Mouse (Mus musculus): ENCODE measurements around the gene Crtc3. TPM values are rescaled to one million over a fixed set of nuclear protein-coding genes. Genes with fewer than 3 reads are reported as not detected.

The Crtc3 gene
- polyA plus RNA-seq, 1 experiment from 2014 or later, result 14.3 TPM

- no peak overlapping the region for H3K4me2 ChIP-seq
- peaks cover 58% of the 10 kb centered on the region for H3K4me1 ChIP-seq (replicated peaks)
- no peak overlapping the region for H3K27ac ChIP-seq
- WGBS, result 77% methylated on average over 5 of the region's 5 CpGs
- no peak overlapping the region for H3K4me3 ChIP-seq
- H3K9me3 ChIP-seq, result no peaks in the 10 kb centered on the region
- no peak for ATAC-seq (ENCODE audit: low FRiP score)
- H3K36me3 ChIP-seq, result no peaks in the 10 kb centered on the region
- H3K27me3 ChIP-seq, result no peaks in the 10 kb centered on the region
- no peak overlapping the region for H3K9ac ChIP-seq
These were observed 52.8 kb downstream of the Crtc3 start for GRCm38 (mm10) chr7:80635866-80636265.

- H3K4me2 ChIP-seq, result no peak overlapping the region
- 69% methylated on average over 9 of the region's 9 CpGs for WGBS
- H3K4me3 ChIP-seq, result no peak overlapping the region
- H3K27ac ChIP-seq, result peak overlapping the region; percentile 25
- no peaks in the 10 kb centered on the region for H3K36me3 ChIP-seq
- no peaks in the 10 kb centered on the region for H3K9me3 ChIP-seq
- no peak for ATAC-seq (ENCODE audit: low FRiP score)
- no peaks in the 10 kb centered on the region for H3K27me3 ChIP-seq
- H3K4me1 ChIP-seq (replicated peaks), result peaks cover 49% of the 10 kb centered on the region
- no peak overlapping the region for H3K9ac ChIP-seq
These were observed 53.9 kb downstream of the Crtc3 start for GRCm38 (mm10) chr7:80634741-80635140.

- ATAC-seq (ENCODE audit: low FRiP score), result no peak
- Histone ChIP-seq H3K4me1 (replicated peaks) (peaks cover 55% of the 10 kb centered on the region), H3K27ac (no peak overlapping the region), H3K4me3 (no peak overlapping the region), H3K9ac (no peak overlapping the region), H3K4me2 (no peak overlapping the region), H3K27me3 (no peaks in the 10 kb centered on the region), H3K36me3 (peaks cover 2% of the 10 kb centered on the region), H3K9me3 (no peaks in the 10 kb centered on the region)
- WGBS, result 94% methylated on average over 2 of the region's 2 CpGs
These were observed 55.0 kb downstream of the Crtc3 start for GRCm38 (mm10) chr7:80633635-80634034.

GRCm38 (mm10) chr7:80631993-80632392, 56.7 kb downstream of the Crtc3 start:
- Histone ChIP-seq H3K4me2 (no peak overlapping the region), H3K4me3 (no peak overlapping the region), H3K9me3 (no peaks in the 10 kb centered on the region), H3K9ac (no peak overlapping the region), H3K27ac (no peak overlapping the region), H3K27me3 (no peaks in the 10 kb centered on the region), H3K4me1 (replicated peaks) (peaks cover 48% of the 10 kb centered on the region), H3K36me3 (peaks cover 9% of the 10 kb centered on the region)
- 74% methylated on average over 6 of the region's 6 CpGs for WGBS
- ATAC-seq (ENCODE audit: low FRiP score), result no peak

GRCm38 (mm10) chr7:80631405-80631804, 57.3 kb downstream of the Crtc3 start:
- Histone ChIP-seq H3K4me3 (no peak overlapping the region), H3K27ac (no peak overlapping the region), H3K27me3 (no peaks in the 10 kb centered on the region), H3K4me1 (replicated peaks) (peaks cover 42% of the 10 kb centered on the region), H3K9me3 (no peaks in the 10 kb centered on the region), H3K4me2 (no peak overlapping the region), H3K36me3 (peaks cover 9% of the 10 kb centered on the region), H3K9ac (no peak overlapping the region)
- 71% methylated on average over 3 of the region's 3 CpGs for WGBS
- no peak for ATAC-seq (ENCODE audit: low FRiP score)

GRCm38 (mm10) chr7:80629369-80629768, 59.3 kb downstream of the Crtc3 start:
- Histone ChIP-seq H3K4me1 (replicated peaks) (peaks cover 22% of the 10 kb centered on the region; the same call in 1 of the 2 replicates), H3K9ac (no peak overlapping the region), H3K27ac (no peak overlapping the region), H3K36me3 (peaks cover 9% of the 10 kb centered on the region), H3K9me3 (no peaks in the 10 kb centered on the region), H3K4me3 (no peak overlapping the region), H3K27me3 (no peaks in the 10 kb centered on the region), H3K4me2 (no peak overlapping the region)
- ATAC-seq (ENCODE audit: low FRiP score), result no peak
- 85% methylated on average over 12 of the region's 12 CpGs for WGBS

- H3K9ac ChIP-seq, result no peak overlapping the region
These were observed 59.9 kb downstream of the Crtc3 start for GRCm38 (mm10) chr7:80628708-80629183.

GRCm38 (mm10) chr7:80626943-80627342, 61.7 kb downstream of the Crtc3 start:
- H3K9ac ChIP-seq, result no peak overlapping the region
- WGBS, result 95% methylated on average over 5 of the region's 5 CpGs
- peaks cover 15% of the 10 kb centered on the region; the same call in 1 of the 2 replicates for H3K4me1 ChIP-seq (replicated peaks)
- H3K27me3 ChIP-seq, result no peaks in the 10 kb centered on the region
- H3K4me2 ChIP-seq, result no peak overlapping the region
- no peak for ATAC-seq (ENCODE audit: low FRiP score)
- no peak overlapping the region for H3K4me3 ChIP-seq
- no peaks in the 10 kb centered on the region for H3K9me3 ChIP-seq
- no peak overlapping the region for H3K27ac ChIP-seq
- peaks cover 13% of the 10 kb centered on the region for H3K36me3 ChIP-seq

More at GRCm38 (mm10) chr7:80628708-80629183, 59.9 kb downstream of the Crtc3 start:
- WGBS, result 73% methylated on average over 8 of the region's 8 CpGs
- peaks cover 12% of the 10 kb centered on the region for H3K36me3 ChIP-seq
- peaks cover 22% of the 10 kb centered on the region; the same call in 1 of the 2 replicates for H3K4me1 ChIP-seq (replicated peaks)
- H3K4me3 ChIP-seq, result no peak overlapping the region
- H3K4me2 ChIP-seq, result no peak overlapping the region
- H3K9me3 ChIP-seq, result no peaks in the 10 kb centered on the region
- no peak overlapping the region for H3K27ac ChIP-seq
- no peak for ATAC-seq (ENCODE audit: low FRiP score)
- H3K27me3 ChIP-seq, result no peaks in the 10 kb centered on the region

GRCm38 (mm10) chr7:80625841-80626240, 62.8 kb downstream of the Crtc3 start:
- no peak overlapping the region for H3K9ac ChIP-seq
- H3K4me1 ChIP-seq (replicated peaks), result peaks cover 7% of the 10 kb centered on the region; the same call in 1 of the 2 replicates
- H3K4me2 ChIP-seq, result no peak overlapping the region
- ATAC-seq (ENCODE audit: low FRiP score), result no peak
- H3K36me3 ChIP-seq, result peaks cover 18% of the 10 kb centered on the region
- no peak overlapping the region for H3K4me3 ChIP-seq
- no peaks in the 10 kb centered on the region for H3K9me3 ChIP-seq
- whole genome bisulfite sequencing, result 83% methylated on average over 7 of the region's 7 CpGs
- no peak overlapping the region for H3K27ac ChIP-seq
- H3K27me3 ChIP-seq, result no peaks in the 10 kb centered on the region

GRCm38 (mm10) chr7:80623276-80623675, 65.4 kb downstream of the Crtc3 start:
- Histone ChIP-seq H3K4me1 (replicated peaks) (no peaks in the 10 kb centered on the region), H3K36me3 (peaks cover 19% of the 10 kb centered on the region), H3K4me2 (no peak overlapping the region), H3K27me3 (no peaks in the 10 kb centered on the region), H3K27ac (no peak overlapping the region), H3K9me3 (no peaks in the 10 kb centered on the region), H3K9ac (no peak overlapping the region), H3K4me3 (no peak overlapping the region)
- 92% methylated on average over 5 of the region's 5 CpGs for WGBS
- ATAC-seq (ENCODE audit: low FRiP score), result no peak

GRCm38 (mm10) chr7:80616096-80616495, 72.6 kb downstream of the Crtc3 start:
- ATAC-seq (ENCODE audit: low FRiP score), result no peak
- no peak overlapping the region for H3K4me2 ChIP-seq
- H3K4me3 ChIP-seq, result no peak overlapping the region
- H3K36me3 ChIP-seq, result peaks cover 21% of the 10 kb centered on the region; the same call in 1 of the 2 replicates
- no peak overlapping the region for H3K27ac ChIP-seq
- H3K4me1 ChIP-seq (replicated peaks), result peaks cover 5% of the 10 kb centered on the region
- WGBS, result 77% methylated on average over 9 of the region's 9 CpGs
- H3K27me3 ChIP-seq, result no peaks in the 10 kb centered on the region
- no peaks in the 10 kb centered on the region for H3K9me3 ChIP-seq
- no peak overlapping the region for H3K9ac ChIP-seq

GRCm38 (mm10) chr7:80614042-80614441, 74.6 kb downstream of the Crtc3 start:
- ATAC-seq (ENCODE audit: low FRiP score), result no peak
- 94% methylated on average over 3 of the region's 3 CpGs for WGBS
- H3K27me3 ChIP-seq, result no peaks in the 10 kb centered on the region
- H3K4me3 ChIP-seq, result no peak overlapping the region
- no peak overlapping the region for H3K9ac ChIP-seq
- no peaks in the 10 kb centered on the region for H3K9me3 ChIP-seq
- no peak overlapping the region for H3K27ac ChIP-seq
- H3K4me2 ChIP-seq, result no peak overlapping the region
- H3K4me1 ChIP-seq (replicated peaks), result peaks cover 5% of the 10 kb centered on the region
- H3K36me3 ChIP-seq, result peaks cover 19% of the 10 kb centered on the region

GRCm38 (mm10) chr7:80612191-80612787, 76.4 kb downstream of the Crtc3 start:
- H3K36me3 ChIP-seq, result peaks cover 19% of the 10 kb centered on the region
- no peaks in the 10 kb centered on the region for H3K27me3 ChIP-seq
- H3K4me3 ChIP-seq, result no peak overlapping the region
- H3K9me3 ChIP-seq, result no peaks in the 10 kb centered on the region
- 70% methylated on average over 11 of the region's 11 CpGs for whole genome bisulfite sequencing
- no peak overlapping the region for H3K4me2 ChIP-seq
- ATAC-seq (ENCODE audit: low FRiP score), result no peak
- no peak overlapping the region for H3K27ac ChIP-seq
- H3K4me1 ChIP-seq (replicated peaks), result peaks cover 5% of the 10 kb centered on the region
- H3K9ac ChIP-seq, result no peak overlapping the region

Measured in hindbrain, embryonic 13.5 days (tissue).